Mouse (Mus musculus): Measurements from ENCODE around the gene Naa38. TPM values are rescaled to one million over a fixed set of nuclear protein-coding genes. Genes with fewer than 3 reads are reported as not detected.
A peak's percentile ranks its signal among the peaks of the same experiment; 100 is the strongest.

Gene Naa38
- polyA plus RNA-seq, 1 experiment from 2014 or later, result 151 TPM

- Histone ChIP-seq H3K4me2 (no peak overlapping the region), H3K36me3 (peaks cover 69% of the 10 kb centered on the region), H3K27ac (no peak overlapping the region), H3K9ac (no peak overlapping the region), H3K27me3 (no peaks in the 10 kb centered on the region), H3K9me3 (no peaks in the 10 kb centered on the region), H3K4me3 (no peak overlapping the region), H3K4me1 (peaks cover 16% of the 10 kb centered on the region)
- 87% methylated on average over 24 of the region's 24 CpGs for WGBS
- ATAC-seq (ENCODE audit: borderline replicate concordance, extremely low read depth, low FRiP score, low TSS enrichment), result no peak
Measured at GRCm38 (mm10) chr11:69405397-69406200, 10.3 kb downstream of the Naa38 start.

GRCm38 (mm10) chr11:69406282-69406681 is 11.0 kb downstream of the Naa38 start:
- Histone ChIP-seq H3K9me3 (no peaks in the 10 kb centered on the region), H3K4me1 (peaks cover 16% of the 10 kb centered on the region), H3K4me3 (no peak overlapping the region), H3K4me2 (no peak overlapping the region), H3K9ac (no peak overlapping the region), H3K36me3 (peaks cover 63% of the 10 kb centered on the region), H3K27me3 (no peaks in the 10 kb centered on the region), H3K27ac (no peak overlapping the region)
- ATAC-seq (ENCODE audit: borderline replicate concordance, extremely low read depth, low FRiP score, low TSS enrichment), result no peak
- WGBS, result 83% methylated on average over 19 of the region's 19 CpGs

GRCm38 (mm10) chr11:69406867-69407723 is 11.8 kb downstream of the Naa38 start:
- Histone ChIP-seq H3K9me3 (no peaks in the 10 kb centered on the region), H3K9ac (no peak overlapping the region), H3K27me3 (no peaks in the 10 kb centered on the region), H3K36me3 (peaks cover 56% of the 10 kb centered on the region), H3K4me3 (no peak overlapping the region), H3K4me1 (peaks cover 21% of the 10 kb centered on the region), H3K4me2 (no peak overlapping the region), H3K27ac (no peak overlapping the region)
- ATAC-seq (ENCODE audit: borderline replicate concordance, extremely low read depth, low FRiP score, low TSS enrichment), result no peak
- 87% methylated on average over 16 of the region's 16 CpGs for WGBS

GRCm38 (mm10) chr11:69407724-69408004 is 12.4 kb downstream of the Naa38 start:
- no peaks in the 10 kb centered on the region for H3K9me3 ChIP-seq
- H3K27me3 ChIP-seq, result no peaks in the 10 kb centered on the region
- peak overlapping the region; percentile 99 for H3K4me2 ChIP-seq
- peak overlapping the region; percentile 63 for H3K4me3 ChIP-seq
- H3K9ac ChIP-seq, result peak overlapping the region; percentile 5; the same call in 1 of the 2 replicates
- H3K27ac ChIP-seq, result no peak overlapping the region
- whole genome bisulfite sequencing, result 77% methylated on average over 4 of the region's 4 CpGs
- H3K36me3 ChIP-seq, result peaks cover 52% of the 10 kb centered on the region
- ATAC-seq (ENCODE audit: borderline replicate concordance, extremely low read depth, low FRiP score, low TSS enrichment), result no peak
- peaks cover 26% of the 10 kb centered on the region for H3K4me1 ChIP-seq

- Histone ChIP-seq H3K4me2 (peak overlapping the region; percentile 99), H3K27me3 (no peaks in the 10 kb centered on the region), H3K4me1 (peaks cover 37% of the 10 kb centered on the region), H3K27ac (peak overlapping the region; percentile 99), H3K36me3 (peaks cover 42% of the 10 kb centered on the region), H3K9me3 (no peaks in the 10 kb centered on the region), H3K9ac (peak overlapping the region; percentile 81), H3K4me3 (peak overlapping the region; percentile 63)
- ATAC-seq (ENCODE audit: borderline replicate concordance, extremely low read depth, low FRiP score, low TSS enrichment), result peak; percentile 73
- WGBS, result under 1% methylated on average over 33 of the region's 33 CpGs
Measured at GRCm38 (mm10) chr11:69408541-69409377, 13.5 kb downstream of the Naa38 start.

- Histone ChIP-seq H3K4me3 (peak overlapping the region; percentile 63), H3K36me3 (peaks cover 35% of the 10 kb centered on the region), H3K9ac (peak overlapping the region; percentile 81), H3K4me2 (peak overlapping the region; percentile 99), H3K4me1 (peaks cover 45% of the 10 kb centered on the region), H3K27ac (peak overlapping the region; percentile 99), H3K9me3 (no peaks in the 10 kb centered on the region), H3K27me3 (no peaks in the 10 kb centered on the region)
- ATAC-seq (ENCODE audit: borderline replicate concordance, extremely low read depth, low FRiP score, low TSS enrichment), result peak; percentile 68
- WGBS, result under 1% methylated on average over 39 of the region's 46 CpGs
Measured at GRCm38 (mm10) chr11:69409378-69410044, 14.2 kb downstream of the Naa38 start.

- peaks cover 49% of the 10 kb centered on the region for H3K4me1 ChIP-seq
- peak overlapping the region; percentile 99 for H3K4me2 ChIP-seq
- H3K27me3 ChIP-seq, result no peaks in the 10 kb centered on the region
- ATAC-seq (ENCODE audit: borderline replicate concordance, extremely low read depth, low FRiP score, low TSS enrichment), result no peak
- peaks cover 30% of the 10 kb centered on the region for H3K36me3 ChIP-seq
- H3K4me3 ChIP-seq, result peak overlapping the region; percentile 63
- H3K9me3 ChIP-seq, result no peaks in the 10 kb centered on the region
- peak overlapping the region; percentile 99 for H3K27ac ChIP-seq
- H3K9ac ChIP-seq, result peak overlapping the region; percentile 81
- WGBS, result 2% methylated on average over 18 of the region's 18 CpGs
Measured at GRCm38 (mm10) chr11:69410045-69410309, 14.7 kb downstream of the Naa38 start.

- Histone ChIP-seq H3K4me2 (peak overlapping the region; percentile 99), H3K4me1 (peaks cover 53% of the 10 kb centered on the region), H3K27ac (peak overlapping the region; percentile 99), H3K27me3 (no peaks in the 10 kb centered on the region), H3K9me3 (no peaks in the 10 kb centered on the region), H3K36me3 (peaks cover 25% of the 10 kb centered on the region), H3K4me3 (peak overlapping the region; percentile 63), H3K9ac (peak overlapping the region; percentile 81)
- peak; percentile 1 for ATAC-seq (ENCODE audit: borderline replicate concordance, extremely low read depth, low FRiP score, low TSS enrichment)
- WGBS, result under 1% methylated on average over 41 of the region's 41 CpGs
Measured at GRCm38 (mm10) chr11:69410310-69411072, 15.2 kb downstream of the Naa38 start.

- Histone ChIP-seq H3K4me3 (peak overlapping the region; percentile 63), H3K4me2 (peak overlapping the region; percentile 99), H3K9ac (peak overlapping the region; percentile 81), H3K9me3 (no peaks in the 10 kb centered on the region), H3K27me3 (no peaks in the 10 kb centered on the region), H3K4me1 (peaks cover 53% of the 10 kb centered on the region), H3K36me3 (peaks cover 19% of the 10 kb centered on the region), H3K27ac (peak overlapping the region; percentile 99)
- ATAC-seq (ENCODE audit: borderline replicate concordance, extremely low read depth, low FRiP score, low TSS enrichment), result peak; percentile 40
- under 1% methylated on average over 26 of the region's 26 CpGs for WGBS
Measured at GRCm38 (mm10) chr11:69411073-69411535, 15.8 kb downstream of the Naa38 start.

GRCm38 (mm10) chr11:69411538-69412203 is 16.4 kb downstream of the Naa38 start:
- under 1% methylated on average over 39 of the region's 39 CpGs for WGBS
- H3K9me3 ChIP-seq, result no peaks in the 10 kb centered on the region
- peaks cover 14% of the 10 kb centered on the region for H3K36me3 ChIP-seq
- H3K4me1 ChIP-seq, result peaks cover 57% of the 10 kb centered on the region
- H3K9ac ChIP-seq, result peak overlapping the region; percentile 44
- peak overlapping the region; percentile 99 for H3K4me2 ChIP-seq
- peak overlapping the region; percentile 63 for H3K4me3 ChIP-seq
- H3K27ac ChIP-seq, result peak overlapping the region; percentile 99
- ATAC-seq (ENCODE audit: borderline replicate concordance, extremely low read depth, low FRiP score, low TSS enrichment), result 0 out of 2 replicates have a peak, but pooled peaks have one; percentile 8
- H3K27me3 ChIP-seq, result no peaks in the 10 kb centered on the region

All from lung, embryonic 15.5 days (tissue).